Comparison of ENCODE assay signal across 8 mouse cellular contexts in genomic region chr8:108896468-108897346, GRCm38 (mm10).
A peak's percentile ranks its signal among the peaks of the same experiment; 100 is the strongest.
DNase-seq lines count a peak whose midpoint lies in the region; TF ChIP-seq lines count a peak whose summit lies in the region.

No protein-coding gene starts in this region.

- peak; percentile 94 for DNase-seq in 3T3-L1 (ENCODE audit: low read depth, low spot score)
- peak; percentile 96 to 98 for DNase-seq in adrenal gland, postnatal 36 days
- DNase-seq in frontal cortex, postnatal 10 days (ENCODE audit: low spot score in 2 of 2), result peak; percentile 56 to 73
- peak; percentile 83 to 85 for DNase-seq in heart, postnatal 36 days
- DNase-seq in layer of hippocampus, adult 2 months (ENCODE audit: low spot score in 2 of 2), result peak; percentile 59 to 72
- DNase-seq in lung, postnatal 14 days, result peak; percentile 80
- DNase-seq in right cerebral cortex, postnatal 14 days, result peak; percentile 81
- DNase-seq in embryo, embryonic 10 days (ENCODE audit: low spot score), result no peak

- no peak overlapping the region for H3K27ac ChIP-seq in layer of hippocampus, adult 2 months

- intact Hi-C loops in heart, postnatal 36 days (cut with DNase I), result no loop called here

- no peak overlapping the region; the same call in 1 of the 2 replicates for H3K4me3 ChIP-seq in layer of hippocampus, adult 2 months

- no peak for TF ChIP-seq CTCF in layer of hippocampus, adult 2 months (conservative IDR thresholded peaks at IDR 0.05)
